Mouse (Mus musculus): ENCODE measurements around the gene Tcf7l1.

Gene Tcf7l1

GRCm38 (mm10) chr6:72787322-72787947, 1.6 kb downstream of the Tcf7l1 start:
- no peak for DNase-seq (ENCODE audit: low read depth, low spot score)

DNA sequence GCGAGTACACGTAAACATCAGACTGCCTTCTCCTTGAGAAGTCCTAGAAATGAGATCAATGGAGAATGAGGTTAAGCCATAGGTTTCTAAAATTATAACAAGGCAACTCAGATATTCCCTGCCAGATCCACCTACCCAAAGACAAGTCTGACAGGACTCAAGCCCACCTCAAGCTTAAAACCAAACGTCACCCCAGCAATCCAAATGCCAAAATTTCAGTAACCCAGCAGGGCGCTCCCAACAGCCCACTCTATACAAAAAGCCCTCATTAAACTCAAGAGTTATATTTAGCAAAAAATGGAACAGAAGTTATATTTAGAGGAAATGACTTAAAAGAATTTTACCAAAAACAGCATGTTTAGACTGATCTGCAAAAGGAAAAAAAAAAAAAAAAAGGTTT, 5.3 kb downstream of the Tcf7l1 start:
- DNase-seq (ENCODE audit: low read depth, low spot score), result no peak

GRCm38 (mm10) chr6:72778779-72779776, 10.0 kb downstream of the Tcf7l1 start:
- DNase-seq (ENCODE audit: low read depth, low spot score), result no peak

DNA sequence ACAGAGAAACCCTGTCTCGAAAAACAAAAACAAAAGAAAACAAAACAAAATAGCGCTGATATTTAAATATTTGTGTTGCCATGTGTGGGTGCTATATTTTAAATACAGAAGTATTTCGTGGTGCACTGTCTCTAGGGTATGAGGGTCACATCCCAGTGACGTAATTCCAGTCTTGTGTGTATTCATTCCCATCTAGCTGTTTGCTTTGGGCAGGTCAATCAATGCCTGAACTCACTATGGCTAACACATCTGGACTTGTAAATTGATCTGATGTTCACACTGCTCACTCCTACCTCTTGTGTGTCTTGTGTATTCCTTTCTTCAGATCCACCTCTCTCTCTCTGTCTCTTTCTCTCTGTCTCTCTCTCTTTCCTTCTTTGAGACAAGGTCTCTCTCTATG, 11.8 kb downstream of the Tcf7l1 start:
- DNase-seq (ENCODE audit: low read depth, low spot score), result no peak

DNA sequence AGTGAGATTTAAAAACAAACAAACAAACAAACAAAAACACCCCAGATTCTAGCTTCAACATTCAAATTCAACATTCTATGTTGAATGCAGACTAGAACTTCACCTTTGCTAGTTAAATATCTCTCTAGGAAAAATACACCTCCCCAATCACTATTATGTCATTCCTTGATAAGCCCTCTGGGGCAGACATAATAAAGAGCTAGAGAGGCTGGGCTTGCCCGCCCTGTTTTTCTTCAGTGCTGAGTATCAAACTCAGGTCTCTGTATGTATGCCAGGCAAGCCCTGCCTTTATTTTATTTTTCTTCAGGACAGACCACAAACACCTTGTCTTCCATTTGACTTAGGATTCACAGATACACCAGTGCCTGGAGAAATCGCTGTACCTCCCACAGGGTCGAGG, 14.8 kb downstream of the Tcf7l1 start:
- DNase-seq (ENCODE audit: low read depth, low spot score), result no peak

DNA sequence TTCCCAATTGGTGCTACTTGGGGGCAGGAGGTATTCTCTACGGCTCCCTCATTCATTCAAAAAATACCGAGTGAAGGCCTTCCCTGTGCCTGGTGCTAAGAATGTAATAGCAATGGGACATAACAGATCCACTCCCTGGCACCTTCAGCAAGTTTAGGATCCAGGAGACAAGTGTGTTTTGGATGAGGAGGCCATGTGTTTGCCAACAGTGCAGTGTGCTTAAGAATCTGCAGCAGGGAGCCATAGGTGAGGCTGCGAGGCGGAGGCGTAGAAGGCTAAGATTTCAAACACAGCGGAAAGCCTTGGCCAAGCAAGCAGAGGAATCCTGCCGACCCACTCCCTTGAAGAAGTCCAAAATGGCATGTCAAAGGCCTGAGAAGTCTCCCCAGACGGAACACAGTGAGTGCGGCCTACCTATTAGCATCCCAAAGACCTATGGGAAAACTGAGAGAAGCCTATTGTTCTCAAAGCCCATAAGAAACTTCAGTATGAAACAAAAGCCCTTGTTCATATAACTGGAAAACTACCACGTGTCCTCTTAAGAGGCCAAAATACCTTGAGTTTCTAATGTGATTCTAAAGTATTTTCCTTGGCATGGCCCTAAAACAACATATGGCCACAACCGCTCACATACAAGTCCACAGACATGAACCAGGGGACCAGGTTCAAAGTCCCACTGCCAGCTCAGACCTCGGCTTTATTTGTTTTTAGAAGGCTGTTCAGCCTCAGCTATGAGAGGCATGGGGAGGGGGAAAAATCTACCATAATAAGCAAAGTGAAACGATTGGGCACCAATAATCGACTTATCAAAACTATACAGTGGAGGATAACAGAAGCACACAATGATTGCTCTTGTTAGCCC, 18.9 kb downstream of the Tcf7l1 start:
- no peak for DNase-seq (ENCODE audit: low read depth, low spot score)

DNA sequence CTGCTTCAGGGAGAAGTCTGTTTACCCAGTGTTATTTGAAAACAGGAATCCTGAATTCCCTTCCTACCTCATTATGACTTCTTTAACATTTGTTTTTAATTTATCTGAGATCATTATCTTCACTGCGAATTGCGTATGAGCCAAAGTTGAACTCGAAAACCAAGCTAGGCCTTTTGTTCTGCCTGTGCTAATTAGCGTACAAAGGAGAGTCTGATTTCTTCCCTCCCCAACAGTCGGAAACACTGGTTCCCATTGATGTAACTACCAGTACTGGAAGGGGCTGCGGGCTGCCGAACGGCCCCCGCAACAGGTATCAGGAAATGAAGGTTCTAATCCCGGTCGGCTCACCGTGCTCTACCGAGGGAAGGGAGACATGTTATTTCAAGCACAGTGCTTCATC, 19.7 kb downstream of the Tcf7l1 start:
- no peak for DNase-seq (ENCODE audit: low read depth, low spot score)

DNA sequence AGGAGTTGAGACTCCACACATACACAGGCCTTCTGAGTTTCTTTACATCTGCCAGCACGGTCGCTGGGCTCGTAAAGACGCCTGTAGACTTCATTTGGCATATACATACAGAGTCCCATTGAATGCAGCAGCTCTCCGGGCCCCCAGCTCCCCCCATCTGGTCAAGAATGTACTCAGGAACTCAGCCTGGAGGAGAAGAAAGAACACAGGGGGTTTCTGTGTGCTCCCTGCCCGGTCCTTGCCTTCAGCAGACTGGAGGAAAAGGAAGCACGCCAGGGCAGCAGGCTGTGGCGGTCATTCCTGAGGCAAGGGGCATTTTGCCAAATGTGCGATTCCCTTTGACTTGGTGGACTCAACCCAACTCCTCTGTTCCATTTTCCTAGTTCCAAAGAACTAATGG, 20.2 kb downstream of the Tcf7l1 start:
- DNase-seq (ENCODE audit: low read depth, low spot score), result no peak

DNA sequence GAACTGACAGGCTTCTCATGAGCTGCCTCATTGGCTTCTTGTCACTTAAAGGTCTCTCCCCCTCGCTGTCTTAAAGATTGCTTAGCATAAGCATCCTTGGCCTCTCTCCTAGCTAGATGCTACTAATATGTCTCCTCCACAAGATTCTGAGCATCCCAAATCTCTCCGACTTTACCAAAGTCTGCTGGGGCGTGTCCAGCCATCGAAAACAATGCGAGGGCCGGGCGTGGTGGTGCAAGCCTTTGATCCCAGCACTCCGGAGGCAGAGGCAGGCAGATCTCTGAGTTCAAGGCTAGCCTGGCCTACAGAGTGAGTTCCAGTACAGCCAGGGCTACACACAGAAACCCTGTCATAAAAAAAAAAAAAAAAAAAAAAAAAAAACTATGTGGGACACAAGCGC, 21.0 kb downstream of the Tcf7l1 start:
- no peak for DNase-seq (ENCODE audit: low read depth, low spot score)

DNA sequence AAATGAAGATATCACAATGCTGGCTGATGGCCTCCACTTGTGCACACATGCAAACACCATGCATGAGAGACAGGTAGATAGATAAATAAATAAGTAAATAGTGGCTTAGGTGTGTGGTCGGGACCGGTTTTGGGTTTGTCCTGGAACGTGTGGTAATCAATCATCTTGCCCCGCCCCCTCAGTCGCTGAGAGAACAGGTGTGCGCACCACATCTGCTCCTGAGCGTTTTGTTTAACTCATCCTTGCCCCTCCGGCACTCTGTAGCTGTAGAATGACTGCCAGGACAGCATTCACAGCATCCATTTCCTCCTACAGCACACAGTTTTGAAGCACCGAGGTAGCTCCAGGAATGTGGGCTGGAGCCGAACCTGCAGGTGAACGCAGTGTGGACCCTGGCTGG, 25.4 kb downstream of the Tcf7l1 start:
- no peak for DNase-seq (ENCODE audit: low read depth, low spot score)

DNA sequence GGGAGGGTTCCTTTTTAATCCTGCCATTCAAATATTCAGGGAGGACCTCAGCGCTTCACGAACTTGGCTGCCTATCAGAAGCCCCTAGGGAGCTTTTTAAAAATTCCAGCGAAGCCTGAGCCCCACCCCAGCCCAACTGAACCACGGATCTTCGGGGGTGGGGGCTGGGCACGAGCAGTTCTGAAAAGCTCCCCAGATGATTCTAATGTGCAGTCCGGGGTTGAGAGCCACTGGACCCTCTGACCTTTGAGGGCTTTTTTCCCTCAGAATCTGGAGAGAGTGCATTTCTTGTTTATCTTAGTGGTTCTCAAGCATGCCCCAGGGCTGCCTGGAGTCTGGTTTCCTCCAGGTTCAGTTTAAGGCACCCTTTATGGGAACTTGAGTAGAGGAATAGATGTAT, 27.4 kb downstream of the Tcf7l1 start:
- DNase-seq (ENCODE audit: low read depth, low spot score), result no peak

DNA sequence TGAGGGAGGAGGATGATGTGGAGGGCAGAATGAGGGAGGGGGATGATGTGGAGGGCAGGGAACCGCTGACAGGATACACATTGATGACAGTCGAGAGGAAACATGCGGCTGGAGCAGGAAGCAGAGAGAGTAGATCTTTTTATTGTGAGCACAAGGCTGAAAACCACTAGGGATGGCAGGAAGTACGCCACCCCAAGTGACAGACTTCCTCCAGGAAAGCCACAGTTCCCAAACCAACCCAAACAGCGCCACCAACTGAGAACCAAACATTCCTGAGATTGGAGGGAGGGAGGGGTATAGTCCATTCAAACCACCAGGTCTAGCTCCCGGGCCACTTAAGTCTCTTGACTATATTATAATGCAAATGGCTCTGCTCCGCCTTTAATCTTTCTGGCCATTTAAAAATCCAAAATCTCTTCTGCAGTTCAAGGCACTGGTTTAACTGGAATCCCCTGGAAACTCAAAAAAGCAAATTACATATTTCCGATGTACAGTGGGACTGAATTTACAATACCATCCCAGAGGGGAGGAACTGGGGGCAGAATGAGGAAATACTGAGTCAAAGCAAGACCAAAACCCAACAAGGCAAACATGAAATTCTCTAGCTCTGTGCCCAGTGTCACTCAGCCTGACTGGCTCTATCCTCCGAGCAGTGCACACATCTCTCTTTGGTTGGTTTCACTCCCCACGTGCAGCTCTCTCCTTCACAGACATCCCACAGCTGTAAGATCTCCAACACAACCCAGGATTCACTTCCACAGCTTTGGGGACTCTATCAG, 30.6 kb downstream of the Tcf7l1 start:
- DNase-seq (ENCODE audit: low read depth, low spot score), result no peak

DNA sequence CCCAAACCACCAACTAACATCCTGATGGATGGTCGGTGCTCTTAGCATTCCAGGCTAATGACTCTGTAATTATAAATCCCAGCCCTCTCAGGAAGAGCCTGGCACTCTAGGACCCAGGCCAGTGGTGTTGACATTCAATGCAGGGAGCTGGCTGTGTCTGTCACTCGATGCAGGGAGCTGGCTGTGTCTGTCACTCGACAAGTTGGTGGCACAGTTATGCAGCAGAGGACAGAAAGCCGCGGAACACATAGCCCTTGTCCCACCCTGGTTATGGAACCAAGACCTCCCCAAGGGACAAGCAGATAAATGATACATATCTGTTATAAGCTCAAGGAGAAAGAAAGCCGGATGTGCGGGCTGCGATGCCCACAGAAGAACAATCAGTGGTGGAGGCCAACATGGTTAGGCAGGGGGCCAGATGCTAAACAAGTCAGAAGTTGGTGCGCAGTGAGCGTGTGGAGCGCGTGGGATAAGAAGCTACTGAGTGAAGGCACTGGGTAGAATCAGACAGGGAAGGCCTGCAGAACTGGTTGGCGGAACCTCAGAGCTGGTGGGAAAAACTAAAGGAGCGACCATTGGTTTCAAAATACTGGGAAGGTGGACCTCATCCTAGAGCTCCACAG, 33.7 kb downstream of the Tcf7l1 start:
- no peak for DNase-seq (ENCODE audit: low read depth, low spot score)

DNA sequence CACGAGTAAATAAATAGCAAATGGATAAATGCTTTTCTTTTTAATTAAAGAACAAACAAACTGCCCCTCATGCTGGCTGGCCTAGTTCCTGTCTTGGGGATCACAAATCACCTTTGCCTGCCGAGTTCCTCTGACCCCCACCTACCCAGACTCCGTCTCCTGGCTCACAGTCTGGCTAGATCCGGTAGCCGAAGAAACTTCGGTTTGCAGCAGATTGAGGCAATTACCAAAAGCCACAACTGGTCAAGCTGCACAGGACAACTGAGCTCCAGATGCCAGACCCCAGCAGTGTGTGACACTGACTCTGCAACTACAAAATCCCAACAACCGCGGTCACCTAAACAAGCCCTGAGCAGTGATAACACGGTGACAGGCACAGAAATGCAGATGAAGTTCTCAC, 34.8 kb downstream of the Tcf7l1 start:
- no peak for DNase-seq (ENCODE audit: low read depth, low spot score)

DNA sequence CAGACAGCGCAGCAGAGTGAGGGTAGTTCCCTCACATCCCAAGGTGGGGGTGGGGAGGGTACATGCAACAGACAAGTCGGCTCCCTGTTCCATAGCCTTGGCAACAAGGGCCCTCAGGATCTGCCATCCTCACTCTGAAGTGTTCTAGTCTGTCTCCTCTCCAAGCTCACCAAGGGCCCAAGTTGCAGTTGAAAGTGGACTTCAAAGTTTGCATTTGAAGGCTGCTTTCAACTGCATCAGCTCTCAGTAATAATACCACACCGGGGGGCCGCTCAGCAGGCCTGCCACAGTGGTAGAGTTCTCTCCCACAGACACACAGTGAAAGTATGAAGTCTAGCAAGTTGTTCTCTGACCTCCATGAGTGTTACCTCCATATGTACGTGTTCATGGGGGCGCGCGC, 35.3 kb downstream of the Tcf7l1 start:
- no peak for DNase-seq (ENCODE audit: low read depth, low spot score)

- no peak for DNase-seq (ENCODE audit: low read depth, low spot score)
Observed at GRCm38 (mm10) chr6:72752824-72753223, 36.2 kb downstream of the Tcf7l1 start.

GRCm38 (mm10) chr6:72751210-72751609, 37.8 kb downstream of the Tcf7l1 start:
- no peak for DNase-seq (ENCODE audit: low read depth, low spot score)

DNA sequence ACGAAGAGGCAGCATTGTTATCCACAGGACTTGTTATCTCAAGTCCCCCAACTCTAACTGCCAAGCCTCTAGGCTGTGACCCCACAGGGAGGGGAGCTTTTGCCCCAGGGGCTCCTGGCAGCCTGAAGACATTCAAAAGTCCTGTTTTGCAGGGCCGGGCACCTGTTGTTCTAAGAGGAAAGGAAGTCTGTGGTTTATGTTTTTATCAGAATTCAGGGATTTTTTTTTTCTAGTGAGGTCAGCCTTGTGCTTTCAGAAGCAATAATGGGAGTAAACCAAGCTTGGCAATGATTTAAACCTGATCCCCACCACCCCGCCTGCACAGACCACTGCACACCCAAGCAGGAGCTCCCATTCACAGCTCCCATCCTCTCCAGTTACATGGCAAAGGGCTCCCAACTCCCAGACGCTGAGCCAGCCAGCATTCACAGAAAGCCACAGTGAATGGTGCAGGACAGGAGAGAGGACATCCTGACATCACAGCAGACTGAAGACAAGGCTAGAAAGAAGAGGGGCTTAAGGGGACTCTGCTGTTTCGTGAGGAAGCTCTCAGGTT, 40.1 kb downstream of the Tcf7l1 start:
- no peak for DNase-seq (ENCODE audit: low read depth, low spot score)

- DNase-seq (ENCODE audit: low read depth, low spot score), result no peak
Observed at GRCm38 (mm10) chr6:72748421-72748820, 40.6 kb downstream of the Tcf7l1 start.

DNA sequence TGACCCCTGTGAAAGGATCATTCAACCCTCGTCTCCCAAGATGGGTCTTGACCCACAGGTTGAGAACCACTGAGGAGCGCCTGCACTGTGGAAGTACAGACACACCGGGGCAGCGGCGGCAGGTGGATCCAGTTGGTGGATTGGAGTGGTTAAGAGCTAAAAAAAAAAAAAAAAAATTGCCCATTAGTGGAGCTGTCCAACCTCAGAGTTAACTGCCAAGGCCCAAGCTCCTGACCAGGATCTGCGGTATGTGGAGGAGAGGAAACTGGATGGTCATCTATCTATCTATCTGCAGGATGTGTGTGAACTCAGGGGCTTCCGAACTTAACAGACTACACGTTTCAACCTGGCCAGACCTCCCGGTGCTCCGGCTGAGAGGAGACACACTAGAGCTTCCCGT, 41.2 kb downstream of the Tcf7l1 start:
- no peak for DNase-seq (ENCODE audit: low read depth, low spot score)

DNA sequence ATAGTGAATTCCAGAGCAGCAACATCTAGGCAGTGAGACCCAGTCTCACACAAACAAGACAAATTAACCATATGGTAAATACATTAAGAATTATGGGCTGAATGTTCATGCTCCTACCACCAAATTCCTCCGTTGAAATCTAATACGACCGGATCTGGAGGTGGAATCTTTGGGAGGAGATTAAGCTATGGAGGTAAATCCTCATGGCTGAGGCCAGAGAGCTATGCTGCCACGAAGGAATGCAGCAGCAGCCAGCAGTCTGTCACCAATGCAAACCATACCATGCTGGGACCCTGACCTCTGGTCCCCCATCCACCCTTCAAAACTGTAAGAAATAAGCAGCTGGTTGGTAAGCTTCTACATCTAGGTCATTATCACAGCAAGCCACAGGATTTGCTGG, 41.9 kb downstream of the Tcf7l1 start:
- no peak for DNase-seq (ENCODE audit: low read depth, low spot score)

Measured in retina, adult 2 months (tissue).